Mouse (Mus musculus) lung, adult 2 months (tissue): ENCODE data around the gene Limk2.

Experiments
- CTCF ChIP-seq: fragments of 200-500 bp; IDR thresholded peaks from 2 replicates; pipeline ENCODE4 v1.5.1; 2011; ENCODE audit warnings: mild to moderate bottlenecking, low read length, control low read depth; ENCODE audit not compliant: insufficient read depth
- POLR2A ChIP-seq: fragments of 200-500 bp; IDR thresholded peaks from 2 replicates; pipeline ENCODE4 v1.6.1; 2011; ENCODE audit warnings: low read depth, mild to moderate bottlenecking, control low read depth, low read length, borderline replicate concordance; ENCODE audit errors: extremely low read depth

GRCm38 (mm10) chr11:3441696-3442443 is 32.9 kb upstream of the Limk2 start:
- TF ChIP-seq CTCF (no peak), POLR2A (no peak)
